Mouse (Mus musculus): ENCODE data around the gene Cfap97.
"Not testable (repeated sequence)": the region's sequence is repeated elsewhere in the genome, so short reads cannot be mapped to it uniquely, and the experiment has no call there.

Cfap97 gene

GRCm38 (mm10) chr8:46225501-46225900, 73.9 kb downstream of the Cfap97 start:
- DNase-seq (ENCODE audit: low read depth, low spot score) = no peak

GRCm38 (mm10) chr8:46226622-46227021, 75.1 kb downstream of the Cfap97 start:
- DNase-seq (ENCODE audit: low read depth, low spot score) = no peak

- not testable (repeated sequence) for DNase-seq (ENCODE audit: low read depth, low spot score)
Measured at GRCm38 (mm10) chr8:46231968-46232367, 80.4 kb downstream of the Cfap97 start.

- DNase-seq (ENCODE audit: low read depth, low spot score) = no peak
Measured at GRCm38 (mm10) chr8:46232798-46233197, 81.2 kb downstream of the Cfap97 start.

- DNase-seq (ENCODE audit: low read depth, low spot score) = no peak
Measured at GRCm38 (mm10) chr8:46234736-46235135, 83.2 kb downstream of the Cfap97 start.

GRCm38 (mm10) chr8:46236441-46237223, 85.1 kb downstream of the Cfap97 start:
- DNase-seq (ENCODE audit: low read depth, low spot score) = no peak

GRCm38 (mm10) chr8:46241568-46242374, 90.2 kb downstream of the Cfap97 start:
- peak; percentile 88 for DNase-seq (ENCODE audit: low read depth, low spot score)

GRCm38 (mm10) chr8:46242946-46243345, 91.4 kb downstream of the Cfap97 start:
- no peak for DNase-seq (ENCODE audit: low read depth, low spot score)
